Mouse (Mus musculus) spleen, postnatal 10 days (tissue): ENCODE results near the gene Ceacam15.
"Not testable (repeated sequence)": the region's sequence is repeated elsewhere in the genome, so short reads cannot be mapped to it uniquely, and the experiment has no call there.

Experiments used
- DNase-seq, 2 experiments: peaks; one replicate each; pipeline ENCODE4 v3.0.0; 2021 to 2022; ENCODE audit warnings: low spot score in 2 of 2

Ceacam15 gene

DNA sequence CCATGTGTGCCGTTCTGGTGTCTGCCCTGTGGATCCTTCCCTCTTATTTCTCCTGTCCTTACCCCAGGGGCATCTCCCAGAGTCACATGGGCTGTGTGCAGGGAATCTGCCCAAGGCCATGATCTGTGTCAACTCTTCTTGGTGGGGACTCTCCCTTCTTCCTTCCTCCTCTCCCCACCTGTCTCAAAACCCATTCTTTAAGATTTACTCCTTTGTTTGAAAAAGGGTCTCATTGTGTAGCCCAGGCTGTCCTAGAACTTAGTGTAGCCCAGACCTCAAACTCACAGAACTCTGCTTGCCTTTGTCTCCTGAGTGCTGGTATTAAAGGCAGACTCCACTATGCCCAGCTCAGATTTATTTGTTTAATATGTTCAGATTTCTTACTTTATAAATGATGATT lies at the start of gene Ceacam15:
TSS of gene Ceacam15 (minus strand) at position 101 of the 400 bp plus-strand sequence.
- DNase-seq = no peak

DNA sequence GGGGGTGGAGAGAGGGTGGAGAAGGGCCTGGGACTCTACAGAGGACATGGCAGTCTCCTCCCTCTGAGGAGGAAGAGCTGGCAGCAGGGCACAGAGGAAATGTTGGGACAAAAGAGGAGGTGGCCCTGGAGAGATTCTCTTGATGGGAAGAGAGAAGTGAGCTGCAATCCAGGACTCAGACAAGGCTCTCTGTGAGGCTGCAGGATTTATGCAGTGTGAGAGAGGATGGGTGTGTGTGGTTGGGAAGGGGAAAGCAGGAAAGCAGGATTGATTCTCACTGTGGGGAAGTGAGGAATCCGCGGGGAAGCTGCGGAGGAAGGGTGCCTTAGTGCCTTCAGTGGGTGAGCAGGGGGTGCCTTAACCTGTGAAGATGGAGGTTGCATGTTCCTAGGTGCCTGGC lies 47.0 kb upstream of the Ceacam15 start:
- not testable (repeated sequence) for DNase-seq

DNA sequence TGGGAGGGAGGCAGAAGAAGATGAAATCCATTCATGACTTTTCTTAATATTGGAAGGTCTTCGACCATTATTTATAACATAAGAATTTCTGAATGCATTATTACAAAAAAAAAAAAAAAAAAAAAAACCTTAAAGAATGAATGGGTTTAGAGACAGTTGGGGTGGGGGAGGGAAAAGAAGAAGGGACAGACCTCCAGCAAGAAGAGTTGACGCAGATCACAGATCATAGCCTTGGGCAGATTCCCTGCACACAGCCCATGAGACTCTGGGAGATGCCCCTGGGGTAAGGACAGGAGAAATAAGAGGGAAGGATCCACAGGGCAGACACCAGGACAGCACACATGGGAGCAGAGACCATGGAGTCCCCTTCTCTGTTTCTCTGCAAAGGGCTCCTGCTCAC lies 46.1 kb upstream of the Ceacam15 start, which contains the start of gene Ceacam9:
TSS of gene Ceacam9 (plus strand) at position 301 of the 400 bp plus-strand sequence.
- DNase-seq = no peak

DNA sequence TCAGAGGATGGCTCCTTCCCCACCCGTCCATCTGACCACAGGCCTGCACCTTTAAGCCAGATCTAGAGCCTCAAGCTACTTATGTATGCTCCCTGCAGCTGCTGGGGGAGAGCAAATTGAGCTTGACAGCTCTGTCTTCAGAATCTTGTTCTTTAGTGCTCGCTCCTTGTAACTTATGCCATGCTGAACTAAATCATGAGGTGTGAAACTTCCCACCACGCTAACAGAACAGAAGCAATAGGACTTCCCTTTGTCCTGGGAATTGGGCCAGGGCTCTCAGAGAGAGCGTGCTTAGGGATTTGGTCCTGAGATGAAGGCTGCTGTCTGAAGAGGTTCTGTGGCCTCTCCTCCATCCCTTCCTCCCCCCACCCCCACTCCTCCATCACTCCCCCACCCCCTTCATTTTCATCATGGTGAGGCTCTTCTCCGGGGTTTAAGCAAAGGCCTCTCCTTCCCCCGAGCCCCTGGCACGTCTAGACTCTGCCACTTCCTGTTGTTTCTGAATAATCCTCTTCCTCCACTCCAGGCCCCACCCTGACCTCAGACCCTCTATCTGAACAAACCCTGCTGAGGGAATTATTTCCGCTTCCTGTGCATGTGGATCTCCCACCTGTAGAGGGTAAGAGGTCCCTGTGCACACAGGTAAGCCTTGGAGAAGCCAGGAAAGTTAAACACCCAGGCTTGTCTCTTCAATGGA lies 41.1 kb upstream of the Ceacam15 start:
- DNase-seq = not testable (repeated sequence)

DNA sequence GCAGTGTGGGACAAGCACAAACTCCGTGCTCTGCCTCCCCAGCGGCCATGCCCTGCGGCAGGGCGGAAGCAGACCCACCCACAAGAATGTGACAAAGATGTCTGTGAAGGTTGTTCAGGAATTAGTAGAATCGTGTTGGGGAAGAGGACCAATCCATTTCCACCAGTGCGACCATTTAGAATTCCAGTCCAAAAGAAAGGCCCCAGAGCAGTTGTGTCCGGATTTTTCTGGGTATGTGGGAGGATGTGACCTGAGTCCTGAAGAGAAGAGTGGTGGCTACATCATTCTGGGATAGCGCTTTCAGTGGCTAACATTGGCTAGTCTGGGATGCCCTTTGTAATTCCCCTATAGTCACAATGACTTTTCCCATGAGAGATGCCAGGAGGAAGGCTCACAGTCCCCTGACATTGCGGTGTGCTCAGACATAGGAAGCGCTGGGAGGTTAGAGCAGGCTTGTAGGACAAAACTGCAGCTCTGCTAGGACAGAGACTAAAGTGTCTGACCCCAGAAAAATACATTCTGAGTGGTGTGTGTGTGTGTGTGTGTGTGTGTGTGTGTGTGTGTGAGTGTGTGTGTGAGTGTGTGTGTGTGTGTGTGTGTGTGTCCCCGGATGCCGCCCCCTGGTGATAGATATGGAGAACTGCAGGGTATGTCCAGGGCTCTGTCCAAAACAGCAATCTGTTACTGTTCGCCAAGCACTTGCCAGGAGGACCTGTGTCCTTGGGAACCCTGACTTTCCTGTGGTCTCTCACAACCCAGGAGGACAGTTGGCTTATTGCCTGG lies 37.3 kb upstream of the Ceacam15 start:
- DNase-seq = no peak

DNA sequence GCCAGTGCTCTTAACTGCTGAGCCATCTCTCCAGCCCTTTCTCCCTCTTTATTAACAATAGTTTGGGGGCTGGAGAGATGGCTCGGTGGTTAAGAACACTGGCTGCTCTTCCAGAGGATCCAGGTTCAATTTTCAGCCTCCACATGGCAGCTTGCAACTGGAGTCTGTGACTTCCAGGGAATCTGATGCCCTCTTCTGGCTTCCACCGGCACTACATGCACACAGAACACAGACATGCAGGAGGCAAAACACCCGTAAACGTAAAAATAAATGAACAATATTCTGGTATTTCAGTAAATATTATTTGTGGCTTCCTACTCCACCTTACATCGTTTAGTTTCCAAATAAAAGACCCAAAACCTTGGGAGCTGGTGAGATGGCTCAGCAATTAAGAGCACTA lies 35.1 kb upstream of the Ceacam15 start:
- no peak for DNase-seq

DNA sequence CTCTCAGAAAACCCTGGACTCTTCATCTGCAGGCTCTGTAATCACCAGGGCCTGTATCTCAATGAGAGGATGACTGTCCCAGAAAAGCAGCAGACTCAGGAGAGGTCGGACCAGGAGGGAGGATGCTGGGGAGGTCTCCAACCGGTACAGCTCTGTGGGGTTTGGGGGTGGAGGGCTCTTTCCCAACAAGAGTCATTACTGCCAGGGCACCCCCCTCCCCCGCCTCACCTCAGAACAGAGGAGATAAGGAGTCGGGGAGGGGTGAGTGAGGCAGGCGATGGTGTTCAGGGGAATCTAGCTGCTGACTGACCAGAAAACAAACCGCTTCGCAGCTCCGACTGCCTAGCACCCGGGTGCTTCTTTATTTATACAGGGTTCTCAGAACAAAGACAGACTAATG lies 32.7 kb upstream of the Ceacam15 start:
- no peak for DNase-seq

DNA sequence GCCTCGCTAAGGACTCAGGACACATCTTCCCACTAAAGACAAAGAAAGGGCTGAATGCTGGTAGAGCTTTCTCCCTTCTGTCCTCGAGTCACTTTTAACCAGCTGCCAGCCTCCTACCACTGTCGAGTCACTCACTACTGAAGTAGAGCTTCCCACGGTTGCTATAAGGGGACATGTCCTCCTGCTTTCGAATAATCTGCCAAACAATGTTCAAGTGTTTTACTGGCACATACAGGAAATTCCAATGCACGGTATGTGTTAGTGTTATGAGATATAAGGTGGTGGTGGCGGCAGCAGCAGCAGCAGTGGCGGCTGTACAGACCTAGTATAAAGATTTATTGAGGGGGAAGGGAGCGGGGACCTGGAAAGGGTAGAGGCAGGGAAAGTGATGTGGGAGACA lies 30.9 kb upstream of the Ceacam15 start:
- no peak for DNase-seq

DNA sequence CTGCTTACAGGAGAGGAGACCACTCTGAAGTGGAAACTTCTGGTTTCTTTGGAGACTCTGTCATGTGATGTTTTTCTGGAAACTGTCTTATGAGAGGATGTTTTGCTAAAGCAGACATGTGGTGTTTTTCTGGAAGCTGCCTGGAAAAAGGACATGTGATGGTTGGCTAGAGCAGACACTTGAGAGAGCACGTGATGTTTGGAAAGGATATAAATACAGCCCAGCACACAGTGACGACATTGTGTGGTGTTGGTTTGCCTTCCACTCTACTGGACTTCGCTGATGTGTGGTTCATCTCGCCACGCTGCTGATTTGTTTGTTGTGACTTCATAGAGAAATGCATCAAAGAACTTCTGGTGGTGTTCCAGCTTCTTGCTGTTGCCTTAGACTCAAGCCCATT lies 25.1 kb upstream of the Ceacam15 start:
- DNase-seq = no peak

DNA sequence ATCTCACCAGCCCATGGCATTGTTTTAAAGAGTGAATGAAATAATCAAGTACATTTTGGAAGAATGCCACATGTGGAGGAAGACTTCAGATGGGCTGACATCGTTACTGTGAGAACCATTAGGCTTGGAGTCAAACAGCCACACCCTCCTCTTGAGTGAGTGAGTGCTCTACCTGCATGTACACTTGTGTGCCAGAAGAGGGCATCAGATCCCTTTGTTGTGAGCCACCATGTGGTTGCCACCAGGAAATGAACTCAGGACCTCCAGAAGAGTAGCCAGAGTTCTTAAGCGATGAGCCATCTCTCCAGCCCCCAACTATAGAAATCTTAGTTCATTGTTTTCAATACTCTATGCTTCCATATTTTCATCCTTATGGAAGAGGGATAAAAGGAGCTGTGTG lies 23.5 kb upstream of the Ceacam15 start:
- DNase-seq = no peak

DNA sequence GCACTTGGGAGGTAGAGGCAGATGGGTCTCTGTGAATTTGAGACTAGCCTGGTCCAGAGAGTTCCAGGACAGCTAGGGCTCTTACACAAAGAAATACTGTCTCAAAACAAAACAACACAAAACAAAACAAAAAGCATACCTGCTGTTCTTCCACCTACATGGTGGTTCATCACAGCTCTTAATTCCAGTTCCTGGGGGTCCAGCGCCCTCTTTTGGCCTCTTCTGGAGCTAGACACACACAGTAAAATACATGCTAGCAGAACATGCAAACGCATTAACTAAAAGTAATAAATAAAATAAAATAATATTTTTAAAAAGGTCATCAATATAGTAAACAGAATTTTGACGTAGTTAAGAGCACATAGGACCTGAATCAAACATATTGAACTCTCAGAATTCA lies 19.5 kb upstream of the Ceacam15 start:
- peak in 1 of 2 experiments; percentile 59 for DNase-seq

DNA sequence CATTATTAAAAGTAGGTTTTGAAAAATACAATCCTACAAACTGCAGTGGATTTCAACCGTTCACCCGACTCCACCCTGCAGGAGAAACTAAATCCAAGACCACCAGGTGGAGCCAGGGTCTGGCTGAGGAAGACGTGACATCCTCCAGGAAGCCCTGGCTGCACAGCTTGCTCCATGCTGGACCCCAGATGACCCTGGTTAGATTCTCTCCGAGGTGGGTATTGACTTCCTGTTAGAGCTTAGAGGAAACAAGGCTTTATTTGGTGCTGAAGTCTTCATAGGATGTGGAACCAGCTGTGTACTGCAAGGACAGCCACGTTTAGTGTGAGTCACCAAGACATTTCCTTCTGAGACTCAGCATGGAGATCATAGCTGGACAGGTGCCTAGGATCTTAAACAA lies 13.7 kb upstream of the Ceacam15 start:
- DNase-seq = no peak

DNA sequence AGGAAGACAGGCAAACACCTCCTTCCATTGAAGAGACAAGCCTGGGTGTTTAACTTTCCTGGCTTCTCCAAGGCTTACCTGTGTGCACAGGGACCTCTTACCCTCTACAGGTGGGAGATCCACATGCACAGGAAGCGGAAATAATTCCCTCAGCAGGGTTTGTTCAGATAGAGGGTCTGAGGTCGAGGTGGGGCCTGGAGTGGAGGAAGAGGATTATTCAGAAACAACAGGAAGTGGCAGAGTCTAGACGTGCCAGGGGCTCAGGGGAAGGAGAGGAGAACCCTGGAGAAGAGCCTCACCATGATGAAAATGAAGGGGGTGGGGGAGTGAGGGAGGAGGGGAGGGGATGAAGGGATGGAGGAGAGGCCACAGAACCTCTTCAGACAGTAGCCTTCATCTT lies 4.7 kb upstream of the Ceacam15 start:
- DNase-seq = not testable (repeated sequence)

DNA sequence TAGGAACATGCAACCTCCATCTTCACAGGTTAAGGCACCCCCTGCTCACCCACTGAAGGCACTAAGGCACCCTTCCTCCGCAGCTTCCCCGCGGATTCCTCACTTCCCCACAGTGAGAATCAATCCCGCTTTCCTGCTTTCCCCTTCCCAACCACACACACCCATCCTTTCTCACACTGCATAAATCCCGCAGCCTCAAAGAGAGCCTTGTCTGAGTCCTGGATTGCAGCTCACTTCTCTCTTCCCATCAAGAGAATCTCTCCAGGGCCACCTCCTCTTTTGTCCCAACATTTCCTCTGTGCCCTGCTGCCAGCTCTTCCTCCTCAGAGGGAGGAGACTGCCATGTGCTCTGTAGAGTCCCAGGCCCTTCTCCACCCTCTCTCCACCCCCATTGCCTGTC lies 806 bp downstream of the Ceacam15 start:
- DNase-seq = not testable (repeated sequence)

DNA sequence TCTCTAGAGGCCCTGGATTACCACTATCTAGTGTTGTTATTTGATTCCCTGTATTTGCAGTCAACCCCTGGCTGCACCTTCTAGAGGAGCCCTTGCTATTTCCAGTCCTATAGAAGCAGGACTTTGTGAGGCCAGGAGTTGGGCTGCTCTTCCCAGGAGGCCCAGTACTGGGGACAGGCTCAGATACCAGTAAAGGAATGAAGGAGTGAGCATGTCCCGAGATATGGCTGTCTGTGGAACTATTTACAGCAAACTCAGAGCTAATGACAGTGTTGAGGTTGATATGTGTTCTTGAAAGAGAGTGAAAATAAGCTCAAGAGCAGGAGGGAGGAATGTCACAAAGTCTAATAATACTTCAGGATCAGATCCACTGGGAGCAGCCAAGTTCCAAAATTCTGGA lies 1.7 kb downstream of the Ceacam15 start:
- no peak for DNase-seq

DNA sequence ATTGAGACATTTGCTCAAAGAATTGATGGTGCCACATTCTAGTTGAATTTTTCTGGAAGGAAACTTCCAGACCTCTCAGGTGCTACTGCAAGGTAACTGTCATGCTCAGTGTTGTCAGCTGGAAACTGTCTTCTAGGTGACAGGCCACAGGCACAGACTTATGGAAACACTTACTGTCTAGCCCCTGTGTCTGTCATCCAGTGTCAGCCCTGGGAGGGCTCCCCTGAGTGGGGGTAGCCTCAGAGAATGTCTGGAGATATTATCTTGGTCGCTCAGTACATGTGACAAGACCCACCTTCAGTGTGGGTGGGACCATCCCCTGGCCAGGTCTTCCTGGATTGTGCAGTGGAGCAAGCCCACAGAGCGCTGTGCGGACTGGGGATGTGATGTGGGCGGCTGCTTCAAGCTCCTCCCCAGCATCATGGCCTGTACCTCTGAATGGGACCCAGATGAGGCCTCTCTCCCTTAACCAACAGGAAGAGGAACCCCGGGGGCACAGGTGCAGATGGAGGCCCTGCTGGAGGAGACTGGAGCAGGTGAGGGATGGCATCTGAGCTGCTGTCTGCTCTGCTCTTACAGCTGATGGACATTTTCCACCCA lies 7.1 kb downstream of the Ceacam15 start:
- DNase-seq = not testable (repeated sequence)

DNA sequence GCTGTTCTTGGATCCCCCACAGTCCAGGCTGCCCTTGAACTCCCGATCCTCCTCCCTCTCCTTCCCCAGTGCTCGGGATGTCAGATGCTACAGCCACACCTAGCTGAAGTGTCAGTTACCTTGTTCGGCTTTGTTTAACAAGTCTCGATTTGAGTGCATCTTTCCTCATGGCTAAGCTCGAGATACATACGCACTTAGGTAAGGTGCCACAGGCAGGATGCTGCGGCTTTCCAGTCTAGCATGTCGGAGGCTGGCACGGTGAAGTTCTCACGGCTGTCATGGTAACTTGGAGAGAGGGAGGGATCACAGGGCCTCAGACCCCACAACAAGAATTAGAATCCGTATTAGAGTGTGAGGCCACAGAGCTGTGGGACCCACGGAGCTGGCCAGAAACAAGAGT lies 31.2 kb downstream of the Ceacam15 start:
- DNase-seq = no peak

DNA sequence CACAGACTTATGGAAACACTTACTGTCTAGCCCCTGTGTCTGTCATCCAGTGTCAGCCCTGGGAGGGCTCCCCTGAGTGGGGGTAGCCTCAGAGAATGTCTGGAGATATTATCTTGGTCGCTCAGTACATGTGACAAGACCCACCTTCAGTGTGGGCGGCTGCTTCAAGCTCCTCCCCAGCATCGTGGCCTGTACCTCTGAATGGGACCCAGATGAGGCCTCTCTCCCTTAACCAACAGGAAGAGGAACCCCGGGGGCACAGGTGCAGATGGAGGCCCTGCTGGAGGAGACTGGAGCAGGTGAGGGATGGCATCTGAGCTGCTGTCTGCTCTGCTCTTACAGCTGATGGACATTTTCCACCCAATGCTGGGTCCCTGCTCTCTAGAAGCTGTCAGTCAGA lies 32.4 kb downstream of the Ceacam15 start:
- DNase-seq = not testable (repeated sequence)

DNA sequence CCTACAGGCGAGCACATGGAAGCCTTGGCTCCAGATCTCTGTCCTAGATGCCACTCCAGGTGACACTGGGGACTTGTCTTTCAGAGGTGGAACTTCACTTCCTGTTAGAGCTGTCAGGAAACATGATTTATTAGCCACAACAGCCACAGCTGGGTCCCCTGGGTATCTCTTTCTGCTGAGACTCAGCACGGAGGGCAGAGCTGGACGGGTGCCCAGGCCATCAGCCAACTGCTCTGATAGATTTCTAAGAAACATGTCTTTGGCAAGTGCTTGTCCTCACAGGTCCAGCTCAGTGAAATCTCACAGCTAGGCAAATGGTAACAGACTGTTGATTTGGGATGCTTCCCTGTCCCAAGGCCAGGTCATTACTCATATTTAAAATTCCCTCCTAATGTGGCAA lies 36.5 kb downstream of the Ceacam15 start:
- DNase-seq = no peak

DNA sequence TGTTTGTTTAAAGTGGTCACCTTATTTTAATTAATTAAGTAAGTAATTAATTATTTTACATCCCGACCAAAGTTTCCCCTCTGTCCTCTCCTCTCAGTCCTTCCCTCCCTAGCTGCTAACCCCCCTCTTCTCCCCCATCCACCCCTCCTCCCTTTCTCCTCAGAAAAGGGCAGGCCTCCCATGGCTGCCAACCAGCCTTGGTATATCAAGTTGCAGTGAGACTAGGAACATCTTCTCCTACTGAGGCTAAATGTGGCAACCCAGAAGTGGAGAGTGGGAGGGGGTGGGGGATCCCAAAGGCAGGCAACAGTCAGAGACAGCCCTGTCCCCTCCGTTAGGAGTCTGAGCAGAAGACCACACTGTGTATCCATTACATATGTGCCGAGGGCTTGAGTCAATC lies 40.4 kb downstream of the Ceacam15 start:
- no peak for DNase-seq

DNA sequence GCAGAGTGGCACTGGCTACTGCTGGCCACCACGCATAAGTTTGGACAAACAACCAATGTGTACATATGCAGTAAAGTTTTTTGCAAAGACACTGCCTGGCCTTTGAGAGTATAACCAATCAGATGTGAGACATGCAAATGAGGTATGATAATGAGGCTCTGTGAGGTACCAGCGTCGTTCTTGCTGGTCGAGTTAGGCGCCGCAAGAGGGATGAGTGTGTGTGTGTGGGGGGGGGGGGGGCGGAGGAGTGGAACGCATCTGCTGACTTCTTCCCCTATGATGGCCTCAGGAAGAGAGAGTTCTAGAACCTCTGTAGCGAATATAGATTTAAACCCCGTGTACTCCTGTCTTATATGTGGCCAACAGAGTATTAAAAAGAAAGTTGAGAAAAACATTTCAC lies 41.6 kb downstream of the Ceacam15 start:
- DNase-seq = not testable (repeated sequence)

DNA sequence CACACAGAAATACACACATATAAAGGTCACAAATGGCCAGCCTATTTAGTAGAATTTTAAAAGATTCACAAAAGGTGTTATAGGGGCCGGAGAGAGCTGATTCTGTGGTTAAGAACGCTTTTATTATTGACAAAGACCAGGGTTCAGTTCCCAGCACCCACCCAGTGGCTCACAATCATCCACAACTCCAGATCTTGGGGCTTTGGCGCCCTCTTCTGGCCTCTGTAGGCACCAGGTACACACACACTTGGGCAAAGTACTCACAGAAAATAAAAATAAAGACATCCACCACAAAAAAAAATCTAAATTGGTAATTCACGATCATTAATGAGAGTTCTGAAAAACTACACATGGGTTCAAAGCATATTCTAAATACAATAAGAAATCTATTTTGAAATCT lies 43.6 kb downstream of the Ceacam15 start:
- no peak for DNase-seq

DNA sequence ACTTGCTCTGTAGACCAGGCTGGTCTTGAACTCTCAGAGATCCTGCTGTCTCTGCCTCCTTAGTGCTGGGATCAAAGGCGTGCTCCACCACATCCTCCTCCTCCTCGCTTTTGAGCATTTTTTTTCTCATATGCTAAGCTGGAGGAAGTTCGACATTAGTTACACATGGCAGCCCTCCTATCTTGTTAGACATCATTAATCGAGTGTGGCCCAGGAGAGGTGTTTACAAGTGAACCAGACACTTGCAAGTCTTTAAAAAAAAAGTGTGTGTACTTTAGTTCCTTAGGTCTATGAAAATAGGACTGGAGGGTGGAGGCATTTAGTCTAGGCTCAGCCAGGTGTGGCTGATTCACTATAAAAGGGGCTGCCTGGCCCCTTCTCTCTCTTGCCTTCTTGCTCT lies 44.5 kb downstream of the Ceacam15 start:
- DNase-seq = no peak
